Mouse (Mus musculus): ENCODE data around the gene Ablim2. TPM values are rescaled to one million over a fixed set of nuclear protein-coding genes. Genes with fewer than 3 reads are reported as not detected.

Ablim2 gene
- polyA plus RNA-seq, 1 experiment from 2014 or later = 0.94 TPM

GRCm38 (mm10) chr5:35892363-35892762, 134.7 kb downstream of the Ablim2 start:
- ATAC-seq (ENCODE audit: insufficient number of reproducible peaks, insufficient read depth, low FRiP score, low TSS enrichment, low read depth) = no peak
- no peak overlapping the region for H3K27ac ChIP-seq
- H3K4me3 ChIP-seq = no peak overlapping the region
- H3K36me3 ChIP-seq = no peaks in the 10 kb centered on the region
- peak overlapping the region; percentile 97; the same call in 1 of the 2 replicates for H3K4me2 ChIP-seq
- H3K9me3 ChIP-seq = no peaks in the 10 kb centered on the region
- H3K4me1 ChIP-seq = peaks cover 19% of the 10 kb centered on the region
- H3K9ac ChIP-seq = no peak overlapping the region
- H3K27me3 ChIP-seq = peaks cover 9% of the 10 kb centered on the region
- WGBS = 80% methylated on average over 3 of the region's 3 CpGs

GRCm38 (mm10) chr5:35893093-35893804, 135.6 kb downstream of the Ablim2 start, which contains the start of gene Afap1:
Gene Afap1 (plus strand): TSS chr5:35893319.
- peak within 1 kb of the TSS; percentile 94 for H3K4me3 ChIP-seq
- 0 out of 2 replicates have a peak, but pooled peaks cover 2% of the 10 kb centered on the region for H3K36me3 ChIP-seq
- peaks cover 22% of the 10 kb centered on the region for H3K4me1 ChIP-seq
- peak; percentile 96 for ATAC-seq (ENCODE audit: insufficient number of reproducible peaks, insufficient read depth, low FRiP score, low TSS enrichment, low read depth)
- no peaks in the 10 kb centered on the region for H3K9me3 ChIP-seq
- peaks cover 9% of the 10 kb centered on the region for H3K27me3 ChIP-seq
- WGBS = under 1% methylated on average over 49 of the region's 49 CpGs
- peak within 1 kb of the TSS; percentile 75 for H3K27ac ChIP-seq
- peak within 1 kb of the TSS; percentile 97 for H3K4me2 ChIP-seq
- H3K9ac ChIP-seq = peak within 1 kb of the TSS; percentile 94

- Histone ChIP-seq H3K4me2 (peak overlapping the region; percentile 97), H3K4me1 (peaks cover 24% of the 10 kb centered on the region), H3K27ac (peak overlapping the region; percentile 75), H3K9me3 (no peaks in the 10 kb centered on the region), H3K27me3 (peaks cover 9% of the 10 kb centered on the region), H3K9ac (peak overlapping the region; percentile 94), H3K4me3 (peak overlapping the region; percentile 94), H3K36me3 (0 out of 2 replicates have a peak, but pooled peaks cover 5% of the 10 kb centered on the region)
- WGBS = 1% methylated on average over 21 of the region's 21 CpGs
- ATAC-seq (ENCODE audit: insufficient number of reproducible peaks, insufficient read depth, low FRiP score, low TSS enrichment, low read depth) = 0 out of 2 replicates have a peak, but pooled peaks have one; percentile 22
Observed at GRCm38 (mm10) chr5:35893805-35894260, 136.2 kb downstream of the Ablim2 start.

- Histone ChIP-seq H3K9me3 (no peaks in the 10 kb centered on the region), H3K4me3 (peak overlapping the region; percentile 94), H3K9ac (peak overlapping the region; percentile 94), H3K27ac (peak overlapping the region; percentile 75), H3K4me2 (peak overlapping the region; percentile 97), H3K36me3 (0 out of 2 replicates have a peak, but pooled peaks cover 5% of the 10 kb centered on the region), H3K27me3 (peaks cover 9% of the 10 kb centered on the region), H3K4me1 (peaks cover 24% of the 10 kb centered on the region)
- no peak for ATAC-seq (ENCODE audit: insufficient number of reproducible peaks, insufficient read depth, low FRiP score, low TSS enrichment, low read depth)
- WGBS = 5% methylated on average over 30 of the region's 30 CpGs
Observed at GRCm38 (mm10) chr5:35894295-35895047, 136.8 kb downstream of the Ablim2 start.

GRCm38 (mm10) chr5:35895926-35896325, 138.2 kb downstream of the Ablim2 start:
- peaks cover 39% of the 10 kb centered on the region for H3K4me1 ChIP-seq
- H3K4me3 ChIP-seq = no peak overlapping the region
- H3K9me3 ChIP-seq = no peaks in the 10 kb centered on the region
- no peak overlapping the region for H3K27ac ChIP-seq
- WGBS = 88% methylated on average over 4 of the region's 4 CpGs
- H3K4me2 ChIP-seq = no peak overlapping the region
- H3K27me3 ChIP-seq = peaks cover 9% of the 10 kb centered on the region
- H3K36me3 ChIP-seq = 0 out of 2 replicates have a peak, but pooled peaks cover 5% of the 10 kb centered on the region
- no peak overlapping the region for H3K9ac ChIP-seq
- no peak for ATAC-seq (ENCODE audit: insufficient number of reproducible peaks, insufficient read depth, low FRiP score, low TSS enrichment, low read depth)

GRCm38 (mm10) chr5:35896556-35896955, 138.9 kb downstream of the Ablim2 start:
- Histone ChIP-seq H3K27ac (no peak overlapping the region), H3K4me1 (peaks cover 45% of the 10 kb centered on the region), H3K4me3 (no peak overlapping the region), H3K4me2 (no peak overlapping the region), H3K9me3 (no peaks in the 10 kb centered on the region), H3K27me3 (peaks cover 9% of the 10 kb centered on the region), H3K9ac (no peak overlapping the region), H3K36me3 (0 out of 2 replicates have a peak, but pooled peaks cover 5% of the 10 kb centered on the region)
- WGBS = 81% methylated on average over 4 of the region's 4 CpGs
- no peak for ATAC-seq (ENCODE audit: insufficient number of reproducible peaks, insufficient read depth, low FRiP score, low TSS enrichment, low read depth)

GRCm38 (mm10) chr5:35897147-35897546, 139.5 kb downstream of the Ablim2 start:
- Histone ChIP-seq H3K9ac (no peak overlapping the region), H3K9me3 (no peaks in the 10 kb centered on the region), H3K36me3 (0 out of 2 replicates have a peak, but pooled peaks cover 5% of the 10 kb centered on the region), H3K27me3 (peaks cover 4% of the 10 kb centered on the region; the same call in 1 of the 2 replicates), H3K4me3 (no peak overlapping the region), H3K4me1 (peaks cover 45% of the 10 kb centered on the region), H3K4me2 (no peak overlapping the region), H3K27ac (no peak overlapping the region)
- ATAC-seq (ENCODE audit: insufficient number of reproducible peaks, insufficient read depth, low FRiP score, low TSS enrichment, low read depth) = no peak
- WGBS = 76% methylated on average over 4 of the region's 4 CpGs

- H3K4me2 ChIP-seq = no peak overlapping the region
- 0 out of 2 replicates have a peak, but pooled peaks cover 5% of the 10 kb centered on the region for H3K36me3 ChIP-seq
- no peak overlapping the region for H3K9ac ChIP-seq
- peaks cover 45% of the 10 kb centered on the region for H3K4me1 ChIP-seq
- no peak overlapping the region for H3K4me3 ChIP-seq
- 50% methylated on average over 4 of the region's 4 CpGs for WGBS
- no peaks in the 10 kb centered on the region for H3K9me3 ChIP-seq
- no peak overlapping the region for H3K27ac ChIP-seq
- H3K27me3 ChIP-seq = no peaks in the 10 kb centered on the region
- no peak for ATAC-seq (ENCODE audit: insufficient number of reproducible peaks, insufficient read depth, low FRiP score, low TSS enrichment, low read depth)
Observed at GRCm38 (mm10) chr5:35898114-35898513, 140.4 kb downstream of the Ablim2 start.

GRCm38 (mm10) chr5:35898994-35899393, 141.3 kb downstream of the Ablim2 start:
- no peaks in the 10 kb centered on the region for H3K9me3 ChIP-seq
- no peak overlapping the region for H3K4me2 ChIP-seq
- H3K4me1 ChIP-seq = peaks cover 45% of the 10 kb centered on the region
- H3K36me3 ChIP-seq = 0 out of 2 replicates have a peak, but pooled peaks cover 5% of the 10 kb centered on the region
- H3K27me3 ChIP-seq = no peaks in the 10 kb centered on the region
- H3K4me3 ChIP-seq = no peak overlapping the region
- 86% methylated on average over 3 of the region's 3 CpGs for WGBS
- ATAC-seq (ENCODE audit: insufficient number of reproducible peaks, insufficient read depth, low FRiP score, low TSS enrichment, low read depth) = no peak
- no peak overlapping the region for H3K27ac ChIP-seq
- no peak overlapping the region for H3K9ac ChIP-seq

GRCm38 (mm10) chr5:35900401-35901225, 142.9 kb downstream of the Ablim2 start:
- no peaks in the 10 kb centered on the region for H3K27me3 ChIP-seq
- ATAC-seq (ENCODE audit: insufficient number of reproducible peaks, insufficient read depth, low FRiP score, low TSS enrichment, low read depth) = no peak
- H3K9me3 ChIP-seq = no peaks in the 10 kb centered on the region
- peaks cover 39% of the 10 kb centered on the region for H3K4me1 ChIP-seq
- 0 out of 2 replicates have a peak overlapping the region, but pooled peaks have one; percentile 4 for H3K27ac ChIP-seq
- 0 out of 2 replicates have a peak overlapping the region, but pooled peaks have one; percentile 11 for H3K4me2 ChIP-seq
- 0 out of 2 replicates have a peak, but pooled peaks cover 5% of the 10 kb centered on the region for H3K36me3 ChIP-seq
- no peak overlapping the region for H3K4me3 ChIP-seq
- H3K9ac ChIP-seq = no peak overlapping the region
- WGBS = 16% methylated on average over 10 of the region's 10 CpGs
